ENCODE assay signal across 14 mouse cellular contexts in genomic region chr6:118327458-118327857, GRCm38 (mm10).
DNase-seq lines count a peak whose midpoint lies in the region; ATAC-seq and TF ChIP-seq lines count a peak whose summit lies in the region.
"Had no signal": no experiment of that assay in that cellular context is flagged by ENCODE, and none has a peak within 500 bp of the region (broad histone marks: within the 10 kb centered on the region; RNA-seq: fewer than 3 reads in every experiment).

No protein-coding gene starts in this region.

- intact Hi-C loops in left cerebral cortex, adult 2 months (cut with DNase I) = no loop called here
- intact Hi-C loops in left cerebral cortex, postnatal 36 days (cut with DNase I) = no loop called here

- H3K27me3 ChIP-seq in liver, postnatal 0 days (ENCODE audit: insufficient read depth, low read length) = no peaks in the 10 kb centered on the region
- H3K27me3 ChIP-seq: embryonic facial prominence, embryonic 15.5 days; neural tube, embryonic 13.5 days had no signal

- ATAC-seq in liver, postnatal 0 days = no peak
- ATAC-seq: intestine, embryonic 16.5 days had no signal

- H3K4me2 ChIP-seq in liver, postnatal 0 days (ENCODE audit: low read depth, low read length) = no peak overlapping the region
- H3K4me2 ChIP-seq: embryonic facial prominence, embryonic 15.5 days; neural tube, embryonic 13.5 days had no signal

- no peak for TF ChIP-seq EP300 in liver, postnatal 0 days (IDR thresholded peaks at IDR 0.05; ENCODE audit: low read depth)

- peak; percentile 15; the same call in 1 of the 2 replicates for TF ChIP-seq CTCF in left cerebral cortex, adult 2 months (IDR thresholded peaks at IDR 0.05)
- peak; percentile 68 for TF ChIP-seq CTCF in liver, postnatal 0 days (IDR thresholded peaks at IDR 0.05; ENCODE audit: low read depth)

- no peak overlapping the region for H3K4me3 ChIP-seq in left cerebral cortex, adult 2 months
- no peak overlapping the region for H3K4me3 ChIP-seq in liver, postnatal 0 days (ENCODE audit: low read depth, low read length)
- H3K4me3 ChIP-seq: embryonic facial prominence, embryonic 15.5 days; neural tube, embryonic 13.5 days had no signal

- H3K9ac ChIP-seq in liver, postnatal 0 days (replicated peaks) = no peak overlapping the region
- H3K9ac ChIP-seq: embryonic facial prominence, embryonic 15.5 days; neural tube, embryonic 13.5 days had no signal

- no peak overlapping the region for H3K27ac ChIP-seq in left cerebral cortex, adult 2 months
- no peak overlapping the region for H3K27ac ChIP-seq in liver, postnatal 0 days (ENCODE audit: low read depth)
- H3K27ac ChIP-seq: embryonic facial prominence, embryonic 15.5 days; neural tube, embryonic 13.5 days had no signal

- H3K36me3 ChIP-seq in liver, postnatal 0 days (replicated peaks; ENCODE audit: insufficient read depth, low read length) = no peaks in the 10 kb centered on the region
- H3K36me3 ChIP-seq: embryonic facial prominence, embryonic 15.5 days; neural tube, embryonic 13.5 days had no signal

- no peaks in the 10 kb centered on the region for H3K9me3 ChIP-seq in liver, postnatal 0 days (ENCODE audit: low read length)
- H3K9me3 ChIP-seq: embryonic facial prominence, embryonic 15.5 days; neural tube, embryonic 13.5 days had no signal

- no peak for DNase-seq in left cerebral cortex, adult 2 months (ENCODE audit: extremely low spot score in 1 of 2, low spot score in 2 of 2)
- no peak for DNase-seq in left cerebral cortex, adult 8-10 months (ENCODE audit: low spot score in 2 of 2)
- DNase-seq in ES-CJ7 (ENCODE audit: low read depth, low spot score) = peak; percentile 75
- DNase-seq in R1 (ENCODE audit: low read depth, low spot score) = peak; percentile 74
- peak; percentile 51 for DNase-seq in liver, postnatal 0 days
- no peak for DNase-seq in right cerebral cortex, postnatal 14 days
- DNase-seq in left cerebral cortex, postnatal 36 days (ENCODE audit: low spot score in 2 of 2) = no peak
- DNase-seq in cerebellum, postnatal 10 days = no peak
- DNase-seq: gastrocnemius, postnatal 25 days; layer of hippocampus, postnatal 36 days; lung, postnatal 14 days had no signal

- WGBS in liver, postnatal 0 days (ENCODE audit: insufficient replicate concordance) = 67% methylated on average over 6 of the region's 6 CpGs

- no peaks in the 10 kb centered on the region for H3K4me1 ChIP-seq in liver, postnatal 0 days (ENCODE audit: insufficient read depth)
- H3K4me1 ChIP-seq: embryonic facial prominence, embryonic 15.5 days had no signal

Comparison
In these comparisons a context has a peak if more than half of its experiments do, and no peak if none do; other contexts are left out.
1. DNase-seq: peak in ES-CJ7 (single experiment), R1 (single experiment) and liver, postnatal 0 days (single experiment); none in left cerebral cortex, adult 2 months (0 of 2), left cerebral cortex, adult 8-10 months (0 of 2), right cerebral cortex, postnatal 14 days (single experiment), left cerebral cortex, postnatal 36 days (0 of 2) and cerebellum, postnatal 10 days (0 of 2).